Mouse (Mus musculus) spleen, postnatal 36 days (tissue): Measurements from ENCODE around the gene Slc16a10.

Source experiments
- DNase-seq, 2 experiments: peaks; one replicate each; pipeline ENCODE4 v3.0.0; 2022; ENCODE audit warnings: low spot score in 2 of 2, mixed read lengths in 1 of 2

The Slc16a10 gene

GRCm38 (mm10) chr10:40149584-40150145 lies 7.6 kb upstream of the Slc16a10 start:
- peak; percentile 42 to 71 for DNase-seq

GRCm38 (mm10) chr10:40147325-40148059 lies 5.4 kb upstream of the Slc16a10 start:
- peak in 1 of 2 experiments; percentile 32 for DNase-seq

GRCm38 (mm10) chr10:40146451-40146850 lies 4.4 kb upstream of the Slc16a10 start:
- no peak for DNase-seq

GRCm38 (mm10) chr10:40144815-40145214 lies 2.8 kb upstream of the Slc16a10 start:
- no peak for DNase-seq

- peak in 1 of 2 experiments; percentile 43 for DNase-seq
Observed at GRCm38 (mm10) chr10:40141016-40141851, 824 bp downstream of the Slc16a10 start.

- DNase-seq: no peak
Observed at GRCm38 (mm10) chr10:40139646-40140045, 2.4 kb downstream of the Slc16a10 start.

- DNase-seq: no peak
Observed at GRCm38 (mm10) chr10:40135807-40136778, 6.0 kb downstream of the Slc16a10 start.

GRCm38 (mm10) chr10:40134906-40135305 lies 7.2 kb downstream of the Slc16a10 start:
- DNase-seq: no peak

- no peak for DNase-seq
Observed at GRCm38 (mm10) chr10:40133636-40134035, 8.4 kb downstream of the Slc16a10 start.

GRCm38 (mm10) chr10:40131690-40132418 lies 10.2 kb downstream of the Slc16a10 start:
- DNase-seq: peak; percentile 72 to 85

- DNase-seq: no peak
Observed at GRCm38 (mm10) chr10:40130126-40130525, 11.9 kb downstream of the Slc16a10 start.

- DNase-seq: no peak
Observed at GRCm38 (mm10) chr10:40129134-40129533, 12.9 kb downstream of the Slc16a10 start.

GRCm38 (mm10) chr10:40128497-40128896 lies 13.6 kb downstream of the Slc16a10 start:
- peak in 1 of 2 experiments; percentile 40 for DNase-seq

GRCm38 (mm10) chr10:40125200-40125599 lies 16.9 kb downstream of the Slc16a10 start:
- DNase-seq: peak; percentile 59 to 75

- DNase-seq: no peak
Observed at GRCm38 (mm10) chr10:40124570-40124969, 17.5 kb downstream of the Slc16a10 start.

GRCm38 (mm10) chr10:40124096-40124495 lies 18.0 kb downstream of the Slc16a10 start:
- no peak for DNase-seq

GRCm38 (mm10) chr10:40119466-40119865 lies 22.6 kb downstream of the Slc16a10 start:
- no peak for DNase-seq

- no peak for DNase-seq
Observed at GRCm38 (mm10) chr10:40118743-40119387, 23.2 kb downstream of the Slc16a10 start.

GRCm38 (mm10) chr10:40113517-40114085 lies 28.5 kb downstream of the Slc16a10 start:
- no peak for DNase-seq

GRCm38 (mm10) chr10:40112256-40112655 lies 29.8 kb downstream of the Slc16a10 start:
- no peak for DNase-seq
